Mouse (Mus musculus): ENCODE measurements around the gene Atr.

GRCm38 (mm10) chr9:95978279-95978678 lies 120.9 kb downstream of the Atr start:
- TF ChIP-seq POLR2A (IDR thresholded peaks at IDR 0.05; ENCODE audit: extremely low read depth, insufficient read depth, low read length) (no peak), CTCF (IDR thresholded peaks at IDR 0.05; ENCODE audit: low read depth, low read length) (no peak)

All from liver, adult 2 months (tissue).